Mouse (Mus musculus) midbrain, postnatal 0 days (tissue): ENCODE results near the gene Sytl1. TPM values are rescaled to one million over a fixed set of nuclear protein-coding genes. Genes with fewer than 3 reads are reported as not detected.

Source experiments
- ATAC-seq: fragments of 200-750 bp; cut with Nextera tagmentation; 2 replicates; pipeline ENCODE4 v1.8.0; 2017; ENCODE audit warnings: moderate number of reproducible peaks, mild to moderate bottlenecking, moderate TSS enrichment, moderate library complexity; ENCODE audit not compliant: low FRiP score
- DNase-seq: peaks from one replicate; pipeline ENCODE4 v3.0.0-alpha.2; 2015; ENCODE audit warnings: low spot score
- H3K27ac ChIP-seq: fragments of 300-500 bp; sonication (generic); 2 replicates; pipeline ENCODE4 v1.5.1; 2014; ENCODE audit warnings: low read depth, mild to moderate bottlenecking, low read length, mixed read lengths
- H3K27me3 ChIP-seq: fragments of 300-500 bp; sonication (generic); 2 replicates; pipeline ENCODE4 v1.6.1; 2014; ENCODE audit warnings: low read length, control low read depth, mixed read lengths; ENCODE audit not compliant: insufficient read depth
- H3K36me3 ChIP-seq: fragments of 300-500 bp; sonication (generic); 2 replicates; pipeline ENCODE4 v1.6.1; 2014; ENCODE audit warnings: low read length, control low read depth, mixed read lengths; ENCODE audit not compliant: insufficient read depth
- H3K4me1 ChIP-seq: fragments of 300-500 bp; sonication (generic); 2 replicates; pipeline ENCODE4 v1.6.1; 2014; ENCODE audit warnings: mild to moderate bottlenecking, control low read depth, antibody characterized with exemption, low read length, mixed read lengths; ENCODE audit not compliant: insufficient read depth
- H3K4me2 ChIP-seq: fragments of 300-500 bp; sonication (generic); 2 replicates; pipeline ENCODE4 v1.6.1; 2014; ENCODE audit warnings: low read depth, mild to moderate bottlenecking, low read length, mixed read lengths; ENCODE audit not compliant: poor library complexity, severe bottlenecking
- H3K4me3 ChIP-seq: fragments of 300-500 bp; sonication (generic); 2 replicates; pipeline ENCODE4 v1.5.1; 2014; ENCODE audit warnings: low read depth, mild to moderate bottlenecking, low read length, moderate library complexity
- H3K9ac ChIP-seq: fragments of 300-500 bp; sonication (generic); replicated peaks from 2 replicates; pipeline ENCODE4 v1.6.1; 2014; ENCODE audit warnings: mild to moderate bottlenecking, low read length, moderate library complexity, mixed read lengths; ENCODE audit not compliant: poor library complexity, severe bottlenecking
- H3K9me3 ChIP-seq: fragments of 300-500 bp; sonication (generic); 2 replicates; pipeline ENCODE4 v1.6.1; 2016; ENCODE audit warnings: low read length, control low read depth
- CTCF ChIP-seq: IDR thresholded peaks from 2 replicates; pipeline ENCODE4 v1.5.1; 2016; ENCODE audit warnings: antibody characterized with exemption, mild to moderate bottlenecking
- WGBS: fragments of 180-500 bp; shearing (Covaris S2); extraction: QIAGEN DNeasy Blood & Tissue Kit; methylation state at CpG from one replicate; pipeline ENCODE4 v1.1.7; 2014; 5-methylcytosine and 5-hydroxymethylcytosine counted together
- polyA plus RNA-seq: library from polyadenylated mRNA; unstranded; fragments of >200 nt; fragmentation: Nextera tagmentation; extraction: Ambion mirVana; gene quantifications from 2 replicates; pipeline ENCODE4 v1.2.1, GENCODE M21; 2015
- total RNA-seq: library from RNA; depleted of rRNA; stranded (reverse); fragments of >200 nt; gene quantifications from 2 replicates; pipeline ENCODE4 v1.2.3, GENCODE M21; 2014

Sytl1 gene
- total and polyA plus RNA-seq, 2 experiments from 2014 or later, result 0.21 to 1.6 TPM

DNA sequence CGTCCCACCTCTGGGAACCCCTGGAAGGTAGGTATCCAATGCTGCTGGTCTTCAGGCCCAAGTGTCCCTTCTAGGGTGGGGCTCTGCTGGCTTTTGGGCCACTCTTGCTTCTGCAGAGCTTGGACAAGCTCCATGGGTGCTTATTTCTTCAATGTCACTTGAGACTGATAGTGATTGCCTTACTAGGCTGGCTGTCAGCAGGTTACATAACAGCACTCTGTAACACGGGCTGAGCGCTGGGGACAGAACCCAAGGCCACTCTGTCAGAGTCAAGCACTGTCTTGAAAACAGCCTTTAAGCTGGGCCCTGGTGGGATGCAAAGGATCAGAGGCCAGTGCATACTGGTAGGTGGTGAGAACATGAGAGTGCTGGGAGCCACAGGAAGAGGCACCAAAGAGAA lies 2.4 kb upstream of the Sytl1 start:
- Histone ChIP-seq H3K9ac (no peak overlapping the region), H3K4me3 (no peak overlapping the region), H3K27me3 (no peaks in the 10 kb centered on the region), H3K9me3 (no peaks in the 10 kb centered on the region), H3K27ac (no peak overlapping the region), H3K4me2 (no peak overlapping the region), H3K36me3 (peaks cover 47% of the 10 kb centered on the region), H3K4me1 (no peaks in the 10 kb centered on the region)
- WGBS, result 98% methylated on average over 3 of the region's 3 CpGs
- no peak for TF ChIP-seq CTCF
- ATAC-seq (no peak), DNase-seq (no peak)

DNA sequence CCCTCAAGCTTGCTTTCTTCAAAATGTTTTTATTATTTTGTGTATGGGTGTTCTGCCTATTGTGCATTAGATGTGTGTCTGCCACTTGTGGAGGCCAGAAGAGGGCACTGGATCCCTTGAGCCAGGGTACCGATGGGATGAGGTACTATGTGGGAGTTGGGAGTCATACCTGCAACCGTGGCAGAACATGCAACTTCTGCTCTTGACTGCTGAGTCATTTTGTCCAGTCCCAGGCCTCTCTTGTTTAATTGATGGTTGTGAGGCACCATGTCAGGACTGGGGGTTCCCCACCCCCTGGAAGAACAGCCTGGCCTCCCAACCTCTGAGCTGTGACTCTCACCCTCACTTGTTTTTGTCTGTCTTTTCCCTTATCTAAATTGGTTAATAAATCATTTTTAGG lies 1.6 kb upstream of the Sytl1 start:
- TF ChIP-seq CTCF, result no peak
- ATAC-seq, result no peak
- H3K27me3 ChIP-seq, result no peaks in the 10 kb centered on the region
- no peak overlapping the region for H3K9ac ChIP-seq
- H3K27ac ChIP-seq, result no peak overlapping the region
- no peak for DNase-seq
- no peaks in the 10 kb centered on the region for H3K9me3 ChIP-seq
- no peaks in the 10 kb centered on the region for H3K4me1 ChIP-seq
- H3K4me2 ChIP-seq, result no peak overlapping the region
- H3K4me3 ChIP-seq, result no peak overlapping the region
- peaks cover 43% of the 10 kb centered on the region for H3K36me3 ChIP-seq
- 95% methylated on average over 2 of the region's 2 CpGs for WGBS

DNA sequence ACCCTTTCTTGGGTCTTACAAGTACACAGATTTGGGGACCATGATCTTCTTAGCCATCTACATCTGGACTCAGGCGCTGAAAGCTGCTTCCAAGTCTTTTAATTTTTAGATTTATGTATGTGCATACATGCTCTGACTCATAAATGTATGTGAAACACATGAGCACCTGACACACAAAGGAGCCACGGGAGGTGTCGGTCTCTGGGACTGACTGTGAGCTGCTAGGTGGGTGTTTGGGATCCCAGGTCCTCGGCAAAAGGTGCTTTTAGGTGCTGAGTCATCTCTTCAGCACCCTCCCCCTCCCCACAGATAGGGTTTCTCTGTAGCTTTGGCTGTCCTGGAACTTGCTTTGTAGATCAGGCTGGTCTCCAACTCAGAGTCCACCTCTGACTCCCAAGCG lies 843 bp upstream of the Sytl1 start:
- no peak overlapping the region for H3K4me2 ChIP-seq
- DNase-seq (no peak), ATAC-seq (no peak)
- TF ChIP-seq CTCF, result no peak
- H3K27me3 ChIP-seq, result no peaks in the 10 kb centered on the region
- no peak overlapping the region for H3K27ac ChIP-seq
- no peak overlapping the region for H3K4me3 ChIP-seq
- no peaks in the 10 kb centered on the region for H3K9me3 ChIP-seq
- no peaks in the 10 kb centered on the region for H3K4me1 ChIP-seq
- peaks cover 35% of the 10 kb centered on the region for H3K36me3 ChIP-seq
- no peak overlapping the region for H3K9ac ChIP-seq
- 94% methylated on average over 5 of the region's 5 CpGs for WGBS

DNA sequence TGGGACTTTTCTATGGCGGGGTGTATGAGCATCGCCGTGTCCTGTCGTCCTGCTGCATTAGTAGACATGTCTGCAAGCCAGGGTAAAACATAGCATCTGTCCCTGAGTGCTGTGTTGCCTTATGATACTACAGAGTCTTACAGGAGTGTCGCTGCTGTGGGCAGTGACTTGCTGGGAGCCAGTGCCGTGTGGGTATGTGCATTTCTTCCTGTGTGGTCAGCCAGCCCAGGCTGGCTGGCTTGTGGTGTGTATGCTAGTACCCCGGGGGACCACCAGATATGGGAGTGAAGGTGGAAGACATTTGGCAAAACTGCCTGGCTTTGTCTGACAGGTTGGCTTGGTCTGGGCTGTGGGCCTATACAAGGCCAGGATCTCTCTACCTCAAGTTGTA lies 543 bp downstream of the Sytl1 start:
- H3K9ac ChIP-seq, result no peak overlapping the region
- H3K4me1 ChIP-seq, result no peaks in the 10 kb centered on the region
- 69% methylated on average over 7 of the region's 7 CpGs for WGBS
- no peak overlapping the region for H3K27ac ChIP-seq
- ATAC-seq (no peak), DNase-seq (no peak)
- no peak for TF ChIP-seq CTCF
- H3K4me3 ChIP-seq, result no peak overlapping the region
- H3K4me2 ChIP-seq, result no peak overlapping the region
- H3K9me3 ChIP-seq, result no peaks in the 10 kb centered on the region
- no peaks in the 10 kb centered on the region for H3K27me3 ChIP-seq
- peaks cover 22% of the 10 kb centered on the region for H3K36me3 ChIP-seq

DNA sequence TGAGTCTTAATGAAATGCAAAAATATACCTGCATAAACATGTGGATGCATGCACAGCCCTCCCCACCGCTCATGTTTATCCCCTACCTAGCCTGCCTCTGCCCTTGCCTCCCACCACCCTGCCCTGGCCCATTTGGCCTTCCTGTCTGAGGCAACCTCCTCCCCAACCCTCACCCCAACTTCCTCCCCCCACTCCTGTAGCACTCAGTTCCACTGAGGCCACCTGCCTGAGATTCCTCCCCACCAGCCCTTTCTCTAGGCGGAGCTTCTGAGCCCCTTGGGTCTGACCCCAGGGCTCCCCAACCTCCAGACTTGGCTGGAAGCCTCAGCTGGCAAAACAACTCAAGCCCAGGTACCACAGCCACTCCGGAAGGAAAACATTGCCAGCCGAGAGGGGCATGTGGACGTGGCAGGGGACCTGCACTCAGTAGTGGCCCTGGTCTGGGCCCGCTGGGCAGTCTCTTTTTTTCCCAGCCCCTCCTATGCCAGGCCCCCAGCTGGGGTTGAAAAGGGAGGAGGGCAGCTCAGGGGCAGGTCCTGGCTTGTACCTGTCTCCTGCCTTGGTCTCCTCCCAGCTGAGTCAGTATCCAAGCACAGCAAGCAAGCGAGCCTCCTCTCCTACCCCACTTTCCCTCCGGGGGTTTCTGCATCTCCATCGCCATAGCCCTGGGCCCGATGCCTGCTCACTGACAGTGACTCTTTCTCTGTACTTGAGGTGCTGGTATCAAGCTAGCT lies 1.1 kb downstream of the Sytl1 start:
- H3K9me3 ChIP-seq, result no peaks in the 10 kb centered on the region
- no peak overlapping the region for H3K4me3 ChIP-seq
- no peaks in the 10 kb centered on the region for H3K4me1 ChIP-seq
- H3K27me3 ChIP-seq, result no peaks in the 10 kb centered on the region
- peaks cover 17% of the 10 kb centered on the region for H3K36me3 ChIP-seq
- TF ChIP-seq CTCF, result no peak
- no peak overlapping the region for H3K9ac ChIP-seq
- ATAC-seq, result no peak
- no peak overlapping the region for H3K4me2 ChIP-seq
- H3K27ac ChIP-seq, result no peak overlapping the region
- DNase-seq, result no peak
- WGBS, result 60% methylated on average over 10 of the region's 10 CpGs

DNA sequence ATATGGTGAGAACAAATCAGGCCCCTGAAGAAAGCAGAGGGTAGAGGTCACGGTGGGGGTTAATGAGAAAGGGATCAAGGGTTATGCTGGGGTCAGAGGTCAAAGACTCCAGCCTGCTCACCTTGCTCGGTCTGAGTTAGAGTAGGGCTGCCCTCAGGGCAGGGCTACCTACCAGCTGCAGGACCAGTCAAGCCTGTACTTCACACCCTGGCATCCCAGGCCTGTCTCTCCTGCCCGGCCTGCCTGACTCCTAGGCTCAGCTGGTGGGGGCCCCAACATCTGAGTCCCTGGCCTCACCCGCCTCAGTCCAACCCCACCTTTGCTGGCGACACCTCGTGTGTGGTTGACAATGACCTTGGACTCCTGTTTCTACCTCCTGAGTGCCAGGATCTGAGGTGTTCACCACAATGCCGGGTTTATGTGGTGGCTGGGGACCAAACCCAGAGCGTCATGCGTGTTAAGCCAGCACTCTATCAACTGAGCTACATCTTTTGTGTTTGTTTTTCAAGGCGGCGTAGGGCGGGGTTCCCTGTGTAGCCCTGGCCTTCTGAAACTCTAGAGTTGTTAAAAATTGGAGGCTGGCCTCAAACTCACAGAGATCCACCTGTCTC lies 5.0 kb downstream of the Sytl1 start:
- Histone ChIP-seq H3K36me3 (no peaks in the 10 kb centered on the region), H3K4me1 (no peaks in the 10 kb centered on the region; the same call in 1 of the 2 replicates), H3K4me2 (no peak overlapping the region), H3K9ac (no peak overlapping the region), H3K9me3 (no peaks in the 10 kb centered on the region), H3K4me3 (no peak overlapping the region), H3K27ac (no peak overlapping the region), H3K27me3 (peaks cover 15% of the 10 kb centered on the region; the same call in 1 of the 2 replicates)
- DNase-seq, result no peak
- 84% methylated on average over 12 of the region's 12 CpGs for WGBS
- no peak for ATAC-seq
- TF ChIP-seq CTCF, result no peak
